Mouse (Mus musculus): ENCODE data around the gene Timm8b. TPM values are rescaled to one million over a fixed set of nuclear protein-coding genes. Genes with fewer than 3 reads are reported as not detected.

Timm8b gene
- polyA plus RNA-seq (2016; fragmentation: Nextera tagmentation; extraction: Ambion mirVana), result 344 and 368 TPM in 2 replicates

GRCm38 (mm10) chr9:50603189-50603997 lies at the start of gene Timm8b, which contains the start of gene Sdhd:
TSS of gene Timm8b (plus strand) at chr9:50603910.
TSS of gene Sdhd (minus strand) at chr9:50603812.
- Histone ChIP-seq H3K4me1 (peaks cover 23% of the 10 kb centered on the region), H3K9me3 (no peaks in the 10 kb centered on the region), H3K36me3 (peaks cover 46% of the 10 kb centered on the region), H3K4me3 (peak within 1 kb of the TSS; percentile 80), H3K27me3 (no peaks in the 10 kb centered on the region), H3K27ac (replicated peaks) (peak within 1 kb of the TSS; percentile 88), H3K9ac (replicated peaks) (peak within 1 kb of the TSS; percentile 88), H3K4me2 (replicated peaks) (peak within 1 kb of the TSS; percentile 83)
- peak; percentile 98 for ATAC-seq (ENCODE audit: low FRiP score, low read depth)
- 1% methylated on average over 48 of the region's 48 CpGs for WGBS

- Histone ChIP-seq H3K4me1 (peaks cover 16% of the 10 kb centered on the region), H3K36me3 (no peaks in the 10 kb centered on the region), H3K9ac (replicated peaks) (peak within 1 kb of the TSS; percentile 51; the same call in 1 of the 2 replicates), H3K4me3 (peak within 1 kb of the TSS; percentile 29), H3K27me3 (no peaks in the 10 kb centered on the region), H3K9me3 (no peaks in the 10 kb centered on the region), H3K4me2 (replicated peaks) (peak within 1 kb of the TSS; percentile 50), H3K27ac (replicated peaks) (peak within 1 kb of the TSS; percentile 93)
- peak; percentile 98 for ATAC-seq (ENCODE audit: low FRiP score, low read depth)
- 20% methylated on average over 12 of the region's 12 CpGs for WGBS
Observed at GRCm38 (mm10) chr9:50554241-50555093, 49.2 kb upstream of the Timm8b start, which contains the start of gene Il18. TSS of gene Il18 (plus strand) at chr9:50554827.

DNA sequence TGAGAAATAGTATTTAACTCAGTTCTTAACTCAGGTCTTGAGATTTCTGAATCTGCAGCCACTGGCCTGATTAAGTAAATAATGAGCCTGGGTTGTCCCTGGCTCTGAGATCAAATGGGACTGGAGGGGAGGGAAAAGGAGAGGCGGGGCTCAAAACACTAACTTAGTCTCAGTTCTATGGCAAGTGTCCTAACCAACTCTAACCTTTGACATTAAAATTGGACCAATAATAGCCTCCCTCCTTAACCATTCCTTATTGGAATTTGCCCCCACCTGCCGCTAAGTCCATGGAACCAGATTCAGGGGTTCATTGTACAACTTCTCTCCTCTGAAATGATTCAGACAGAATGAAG lies 48.6 kb upstream of the Timm8b start, which contains the start of gene Bco2:
Bco2 (minus strand) TSS at position 88 of the 353 bp plus-strand sequence.
- H3K9ac ChIP-seq (replicated peaks), result peak within 1 kb of the TSS; percentile 51; the same call in 1 of the 2 replicates
- 12% methylated on average over 2 of the region's 2 CpGs for WGBS
- H3K27me3 ChIP-seq, result no peaks in the 10 kb centered on the region
- no peaks in the 10 kb centered on the region for H3K36me3 ChIP-seq
- H3K27ac ChIP-seq (replicated peaks), result peak within 1 kb of the TSS; percentile 93
- H3K4me2 ChIP-seq (replicated peaks), result peak within 1 kb of the TSS; percentile 50
- H3K4me1 ChIP-seq, result peaks cover 16% of the 10 kb centered on the region
- H3K4me3 ChIP-seq, result peak within 1 kb of the TSS; percentile 29
- no peaks in the 10 kb centered on the region for H3K9me3 ChIP-seq
- peak; percentile 77 for ATAC-seq (ENCODE audit: low FRiP score, low read depth)

- Histone ChIP-seq H3K27ac (replicated peaks) (no peak within 1 kb of the TSS), H3K4me1 (no peaks in the 10 kb centered on the region), H3K36me3 (peaks cover 6% of the 10 kb centered on the region), H3K4me2 (replicated peaks) (no peak within 1 kb of the TSS), H3K9me3 (0 out of 2 replicates have a peak, but pooled peaks cover 7% of the 10 kb centered on the region), H3K9ac (replicated peaks) (no peak within 1 kb of the TSS), H3K27me3 (no peaks in the 10 kb centered on the region), H3K4me3 (no peak within 1 kb of the TSS)
- 90% methylated on average over 38 of the region's 38 CpGs for WGBS
- ATAC-seq (ENCODE audit: low FRiP score, low read depth), result no peak
Observed at GRCm38 (mm10) chr9:50561145-50561917, 42.4 kb upstream of the Timm8b start, which contains the start of gene Tex12. TSS of gene Tex12 (minus strand) at chr9:50561325.

DNA sequence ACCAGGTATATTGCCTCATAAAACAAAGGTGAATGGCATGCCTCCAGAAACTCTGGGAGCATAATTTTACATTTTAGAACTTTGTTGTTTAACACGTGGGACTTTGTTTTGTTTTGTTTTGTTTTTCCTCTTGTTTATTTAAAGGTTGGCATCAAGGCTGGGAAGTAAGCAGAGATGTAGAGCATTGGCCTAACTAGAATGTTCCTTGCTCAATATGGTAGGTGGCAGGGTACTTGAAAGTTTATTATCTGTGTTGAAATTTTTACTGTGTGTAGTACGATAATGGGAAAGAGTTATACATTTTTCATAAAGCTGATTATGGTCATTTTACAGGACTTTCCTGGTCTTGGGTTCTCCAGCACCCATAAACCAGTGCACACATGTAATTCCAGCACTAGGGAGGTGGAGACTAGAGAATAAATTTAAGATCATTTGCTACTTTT lies 41.8 kb upstream of the Timm8b start:
- no peak for ATAC-seq (ENCODE audit: low FRiP score, low read depth)
- Histone ChIP-seq H3K4me3 (no peak overlapping the region), H3K4me1 (no peaks in the 10 kb centered on the region), H3K9me3 (0 out of 2 replicates have a peak, but pooled peaks cover 7% of the 10 kb centered on the region), H3K27ac (replicated peaks) (no peak overlapping the region), H3K4me2 (replicated peaks) (no peak overlapping the region), H3K36me3 (peaks cover 6% of the 10 kb centered on the region), H3K27me3 (no peaks in the 10 kb centered on the region), H3K9ac (replicated peaks) (no peak overlapping the region)
- 83% methylated on average over 2 of the region's 2 CpGs for WGBS

DNA sequence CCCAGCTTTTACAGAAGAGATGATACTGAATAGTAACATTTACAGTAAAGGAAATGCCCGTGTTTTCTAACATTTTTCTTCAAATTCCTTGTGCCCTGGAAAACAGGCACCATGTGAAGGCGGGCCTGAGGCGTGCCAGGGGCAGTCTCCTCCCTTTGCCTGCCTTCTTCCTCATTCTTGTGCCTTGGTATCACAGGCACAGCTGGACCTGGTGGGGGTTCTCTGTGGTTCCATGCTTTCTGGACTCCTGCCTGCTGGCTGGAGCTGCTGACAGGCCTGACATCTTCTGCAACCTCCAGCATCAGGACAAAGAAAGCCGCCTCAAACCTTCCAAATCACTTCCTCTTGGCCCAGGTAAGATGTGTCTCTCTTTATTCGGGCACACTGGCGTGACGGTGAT lies 38.5 kb upstream of the Timm8b start:
- 80% methylated on average over 7 of the region's 7 CpGs for WGBS
- H3K27me3 ChIP-seq, result no peaks in the 10 kb centered on the region
- H3K4me3 ChIP-seq, result no peak overlapping the region
- no peak overlapping the region for H3K9ac ChIP-seq (replicated peaks)
- no peak for ATAC-seq (ENCODE audit: low FRiP score, low read depth)
- H3K4me2 ChIP-seq (replicated peaks), result no peak overlapping the region
- H3K27ac ChIP-seq (replicated peaks), result no peak overlapping the region
- no peaks in the 10 kb centered on the region for H3K4me1 ChIP-seq
- peaks cover 6% of the 10 kb centered on the region for H3K36me3 ChIP-seq
- H3K9me3 ChIP-seq, result 0 out of 2 replicates have a peak, but pooled peaks cover 7% of the 10 kb centered on the region

GRCm38 (mm10) chr9:50565940-50566339 lies 37.8 kb upstream of the Timm8b start:
- H3K36me3 ChIP-seq, result peaks cover 3% of the 10 kb centered on the region
- WGBS, result 83% methylated on average over 4 of the region's 4 CpGs
- H3K27me3 ChIP-seq, result no peaks in the 10 kb centered on the region
- ATAC-seq (ENCODE audit: low FRiP score, low read depth), result no peak
- no peak overlapping the region for H3K4me3 ChIP-seq
- H3K27ac ChIP-seq (replicated peaks), result no peak overlapping the region
- no peak overlapping the region for H3K4me2 ChIP-seq (replicated peaks)
- no peak overlapping the region for H3K9ac ChIP-seq (replicated peaks)
- H3K9me3 ChIP-seq, result 0 out of 2 replicates have a peak, but pooled peaks cover 3% of the 10 kb centered on the region
- H3K4me1 ChIP-seq, result no peaks in the 10 kb centered on the region

GRCm38 (mm10) chr9:50567372-50567771 lies 36.3 kb upstream of the Timm8b start:
- no peak overlapping the region for H3K9ac ChIP-seq (replicated peaks)
- H3K36me3 ChIP-seq, result no peaks in the 10 kb centered on the region
- WGBS, result 91% methylated on average over 4 of the region's 4 CpGs
- no peak for ATAC-seq (ENCODE audit: low FRiP score, low read depth)
- H3K4me1 ChIP-seq, result no peaks in the 10 kb centered on the region
- H3K27me3 ChIP-seq, result no peaks in the 10 kb centered on the region
- no peaks in the 10 kb centered on the region for H3K9me3 ChIP-seq
- no peak overlapping the region for H3K4me3 ChIP-seq
- no peak overlapping the region for H3K4me2 ChIP-seq (replicated peaks)
- H3K27ac ChIP-seq (replicated peaks), result no peak overlapping the region

- H3K4me1 ChIP-seq, result no peaks in the 10 kb centered on the region
- no peak for ATAC-seq (ENCODE audit: low FRiP score, low read depth)
- WGBS, result 92% methylated on average over 2 of the region's 2 CpGs
- no peak overlapping the region for H3K9ac ChIP-seq (replicated peaks)
- H3K4me2 ChIP-seq (replicated peaks), result no peak overlapping the region
- no peak overlapping the region for H3K27ac ChIP-seq (replicated peaks)
- H3K9me3 ChIP-seq, result no peaks in the 10 kb centered on the region
- H3K27me3 ChIP-seq, result no peaks in the 10 kb centered on the region
- no peak overlapping the region for H3K4me3 ChIP-seq
- H3K36me3 ChIP-seq, result no peaks in the 10 kb centered on the region
Observed at GRCm38 (mm10) chr9:50567881-50568280, 35.8 kb upstream of the Timm8b start.

DNA sequence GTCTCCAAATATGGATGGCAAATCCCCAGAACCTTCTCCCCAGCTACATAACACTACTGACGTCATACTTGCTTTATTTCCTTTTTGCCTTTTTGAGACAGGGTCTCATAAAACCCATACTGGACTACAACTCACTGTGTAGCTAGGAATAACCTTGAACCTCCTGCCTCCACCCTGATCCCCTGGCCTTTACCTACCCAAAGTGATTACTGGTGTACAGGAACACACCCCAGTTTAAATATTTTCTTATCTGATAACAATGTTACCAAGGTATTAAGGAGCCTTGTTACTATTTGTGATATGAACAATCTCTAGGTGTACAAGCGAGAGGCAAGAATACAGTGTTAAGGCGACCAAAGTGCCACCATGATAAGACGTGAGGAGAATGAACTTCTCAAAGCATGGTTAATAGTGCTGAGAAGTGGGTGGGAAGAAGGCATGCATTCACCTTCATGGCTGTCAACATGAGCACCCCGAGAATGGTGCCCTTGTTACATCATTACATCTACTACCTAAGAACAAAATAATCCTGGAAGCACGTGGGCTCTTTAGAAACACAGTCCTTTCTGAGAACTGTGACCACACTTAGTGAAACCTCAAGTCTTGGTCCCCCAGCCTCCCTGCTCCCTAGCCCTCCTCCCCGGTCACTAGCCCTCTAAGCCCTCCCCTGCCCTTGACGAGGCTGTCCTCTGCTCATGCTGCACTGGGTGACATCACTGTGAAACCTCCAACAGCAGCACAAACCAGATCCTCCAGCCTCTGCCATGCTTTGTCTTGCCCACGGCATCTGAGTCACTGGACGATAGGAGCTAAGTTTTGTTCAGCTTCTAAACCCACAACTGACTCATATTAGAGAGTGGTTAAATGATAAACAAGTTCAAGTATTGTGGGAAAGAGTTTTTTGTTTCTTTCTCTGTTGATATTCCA lies 33.8 kb upstream of the Timm8b start:
- H3K4me3 ChIP-seq, result no peak overlapping the region
- no peak overlapping the region for H3K4me2 ChIP-seq (replicated peaks)
- no peak overlapping the region for H3K27ac ChIP-seq (replicated peaks)
- no peaks in the 10 kb centered on the region for H3K9me3 ChIP-seq
- no peaks in the 10 kb centered on the region for H3K27me3 ChIP-seq
- H3K9ac ChIP-seq (replicated peaks), result no peak overlapping the region
- no peaks in the 10 kb centered on the region for H3K36me3 ChIP-seq
- ATAC-seq (ENCODE audit: low FRiP score, low read depth), result no peak
- WGBS, result 81% methylated on average over 10 of the region's 10 CpGs
- H3K4me1 ChIP-seq, result no peaks in the 10 kb centered on the region
